Mouse (Mus musculus) lung, embryonic 14.5 days (tissue): ENCODE data around the gene Emg1. TPM values are rescaled to one million over a fixed set of nuclear protein-coding genes. Genes with fewer than 3 reads are reported as not detected.

ENCODE experiments used
- ATAC-seq: fragments of 200-750 bp; cut with Nextera tagmentation; 2 replicates; pipeline ENCODE4 v1.8.0; 2017; ENCODE audit warnings: mild to moderate bottlenecking, moderate TSS enrichment, moderate library complexity; ENCODE audit not compliant: insufficient read depth
- DNase-seq: peaks from one replicate; pipeline ENCODE4 v3.0.0-alpha.2; 2015
- H3K27ac ChIP-seq: fragments of 300-500 bp; sonication (generic); 2 replicates; pipeline ENCODE4 v1.5.1; 2014; ENCODE audit warnings: low read depth, mild to moderate bottlenecking, moderate library complexity
- H3K27me3 ChIP-seq: fragments of 300-500 bp; sonication (generic); 2 replicates; pipeline ENCODE4 v1.6.1; 2014; ENCODE audit warnings: low read length, control low read depth; ENCODE audit not compliant: insufficient read depth
- H3K36me3 ChIP-seq: fragments of 300-500 bp; sonication (generic); 2 replicates; pipeline ENCODE4 v1.6.1; 2014; ENCODE audit warnings: control low read depth; ENCODE audit not compliant: insufficient read depth
- H3K4me1 ChIP-seq: fragments of 300-500 bp; sonication (generic); 2 replicates; pipeline ENCODE4 v1.6.1; 2014; ENCODE audit warnings: antibody characterized with exemption, control low read depth; ENCODE audit not compliant: insufficient read depth
- H3K4me2 ChIP-seq: fragments of 300-500 bp; sonication (generic); 2 replicates; pipeline ENCODE4 v1.6.1; 2014; ENCODE audit warnings: mild to moderate bottlenecking
- H3K4me3 ChIP-seq: fragments of 300-500 bp; sonication (generic); 2 replicates; pipeline ENCODE4 v1.5.1; 2014; ENCODE audit warnings: low read depth, low read length
- H3K9ac ChIP-seq: fragments of 300-500 bp; sonication (generic); 2 replicates; pipeline ENCODE4 v1.6.1; 2014
- H3K9me3 ChIP-seq: fragments of 300-500 bp; sonication (generic); 2 replicates; pipeline ENCODE4 v1.6.1; 2016; ENCODE audit warnings: low read depth, low read length, control low read depth
- CTCF ChIP-seq: IDR thresholded peaks from 2 replicates; pipeline ENCODE4 v1.5.1; 2016; ENCODE audit warnings: antibody characterized with exemption, low read depth
- WGBS: fragments of 180-500 bp; shearing (Covaris S2); extraction: QIAGEN DNeasy Blood & Tissue Kit; methylation state at CpG from one replicate; pipeline ENCODE4 v1.1.7; 2014; 5-methylcytosine and 5-hydroxymethylcytosine counted together
- polyA plus RNA-seq: library from polyadenylated mRNA; unstranded; fragments of >200 nt; fragmentation: Nextera tagmentation; extraction: Ambion mirVana; gene quantifications from 2 replicates; pipeline ENCODE4 v1.2.1, GENCODE M21; 2014

The Emg1 gene
- polyA plus RNA-seq, 1 experiment from 2014 or later = 228 TPM

DNA sequence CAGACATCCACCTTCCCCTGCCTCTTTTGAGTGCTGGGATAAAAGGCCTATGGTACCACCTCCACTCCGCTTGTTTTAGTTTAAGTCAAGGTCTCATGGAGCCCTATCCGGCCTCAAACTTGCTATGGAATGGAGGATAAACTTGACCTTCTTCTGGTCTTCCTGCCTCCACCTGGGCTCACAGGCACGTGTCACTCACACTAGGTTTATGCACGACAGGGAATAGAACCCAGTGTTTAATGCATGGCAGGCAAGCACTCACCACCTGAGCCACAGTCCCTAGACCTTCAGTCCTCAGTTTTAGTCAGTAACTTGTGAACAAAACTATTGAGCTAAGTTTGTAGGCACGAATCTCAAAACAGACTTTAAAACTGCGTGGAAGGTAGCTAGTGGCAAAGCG lies 19.1 kb upstream of the Emg1 start:
- no peak for ATAC-seq
- Histone ChIP-seq H3K4me3 (no peak overlapping the region), H3K9ac (no peak overlapping the region), H3K27ac (no peak overlapping the region), H3K9me3 (no peaks in the 10 kb centered on the region), H3K4me2 (no peak overlapping the region), H3K4me1 (no peaks in the 10 kb centered on the region), H3K36me3 (no peaks in the 10 kb centered on the region), H3K27me3 (no peaks in the 10 kb centered on the region)
- 84% methylated on average over 7 of the region's 7 CpGs for WGBS
- TF ChIP-seq CTCF = no peak
- DNase-seq = no peak

DNA sequence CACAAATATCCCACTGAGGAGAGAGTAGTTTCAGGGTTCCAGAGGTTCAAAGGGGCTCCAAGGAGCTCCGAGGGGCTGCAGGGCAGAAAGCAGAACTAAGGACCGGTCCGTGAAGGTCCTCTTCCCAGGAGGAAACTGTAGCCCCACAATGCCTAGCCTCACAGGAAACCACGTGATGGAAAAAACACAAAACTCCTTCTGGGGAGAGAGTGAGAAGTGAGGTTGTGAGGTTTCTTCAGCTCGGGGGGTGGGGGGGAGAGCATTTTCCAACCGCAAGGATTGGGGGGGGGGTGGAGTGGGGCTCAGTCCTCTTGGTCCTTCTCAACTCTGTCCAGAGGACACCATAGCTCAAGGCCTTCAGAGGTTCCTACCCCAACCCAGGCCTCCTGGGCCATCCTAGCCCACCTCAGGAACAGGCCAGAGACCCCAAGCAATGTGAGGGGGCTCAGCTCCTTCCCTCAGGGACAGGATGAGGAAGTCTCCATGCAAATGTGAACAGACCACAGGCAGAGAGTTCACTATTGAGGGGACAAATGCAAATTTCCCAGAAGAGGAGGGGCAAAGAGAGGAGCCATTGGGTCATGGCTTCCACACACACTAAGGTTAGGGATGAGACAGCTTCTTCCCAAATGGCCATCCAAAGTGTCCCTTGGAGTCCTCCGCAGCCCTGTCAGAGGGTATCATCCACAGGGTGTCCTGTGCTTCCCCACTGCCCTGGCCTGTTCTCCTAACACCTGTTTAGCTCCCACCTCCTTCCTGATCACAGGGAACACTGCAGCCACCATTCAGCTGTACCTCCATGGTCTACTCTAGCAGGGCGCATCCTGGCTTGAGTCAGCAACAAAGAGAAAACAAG lies 18.1 kb upstream of the Emg1 start:
- H3K9ac ChIP-seq = no peak overlapping the region
- no peak overlapping the region for H3K4me2 ChIP-seq
- no peaks in the 10 kb centered on the region for H3K4me1 ChIP-seq
- H3K4me3 ChIP-seq = no peak overlapping the region
- TF ChIP-seq CTCF = no peak
- ATAC-seq (no peak), DNase-seq (no peak)
- H3K27me3 ChIP-seq = no peaks in the 10 kb centered on the region
- H3K9me3 ChIP-seq = no peaks in the 10 kb centered on the region
- WGBS = 74% methylated on average over 8 of the region's 8 CpGs
- no peaks in the 10 kb centered on the region for H3K36me3 ChIP-seq
- H3K27ac ChIP-seq = no peak overlapping the region

DNA sequence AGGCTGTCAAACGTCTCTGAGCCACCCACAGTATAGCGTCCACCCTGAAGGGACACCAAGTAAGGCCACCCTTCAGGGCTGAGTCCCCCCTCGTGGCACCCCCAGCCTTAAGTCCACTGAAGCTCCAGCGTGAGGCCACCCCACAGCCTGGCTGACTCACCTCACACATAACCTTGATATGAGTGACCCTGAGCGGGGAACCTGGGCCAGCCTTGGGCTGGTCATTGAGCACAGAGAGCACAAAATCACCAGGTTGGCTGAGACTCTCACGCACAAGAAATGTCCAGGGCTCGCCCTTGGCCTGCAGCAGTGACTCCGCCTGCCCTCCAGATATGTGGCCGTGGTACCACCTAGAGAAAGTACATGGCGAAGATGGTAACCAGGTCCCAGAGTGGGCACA lies 16.6 kb upstream of the Emg1 start:
- H3K4me1 ChIP-seq = no peaks in the 10 kb centered on the region
- ATAC-seq (no peak), DNase-seq (no peak)
- no peak overlapping the region for H3K4me2 ChIP-seq
- H3K27me3 ChIP-seq = no peaks in the 10 kb centered on the region
- no peaks in the 10 kb centered on the region for H3K36me3 ChIP-seq
- TF ChIP-seq CTCF = no peak
- WGBS = 81% methylated on average over 10 of the region's 10 CpGs
- H3K9ac ChIP-seq = no peak overlapping the region
- no peak overlapping the region for H3K27ac ChIP-seq
- H3K4me3 ChIP-seq = no peak overlapping the region
- no peaks in the 10 kb centered on the region for H3K9me3 ChIP-seq

DNA sequence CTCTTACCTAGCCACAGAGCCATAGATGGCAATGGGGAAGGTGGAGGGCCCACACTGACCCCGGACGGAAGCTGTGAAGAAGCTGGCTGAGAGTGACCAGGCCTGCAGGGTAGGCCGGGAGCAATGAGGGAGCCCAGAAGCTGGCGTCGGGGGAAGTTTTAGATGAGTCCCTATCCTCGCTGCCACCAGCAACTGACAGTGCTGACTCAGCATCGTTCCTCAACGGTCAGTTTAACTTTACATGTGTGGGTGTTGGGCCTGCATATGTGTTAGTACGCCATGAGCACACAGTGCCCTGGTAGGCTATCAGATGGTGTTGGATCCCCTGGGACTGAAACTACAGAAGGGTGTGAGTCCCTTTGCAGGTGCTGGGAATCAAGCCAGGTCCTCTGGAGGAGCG lies 12.5 kb upstream of the Emg1 start:
- 80% methylated on average over 10 of the region's 10 CpGs for WGBS
- no peak for ATAC-seq
- no peak for TF ChIP-seq CTCF

DNA sequence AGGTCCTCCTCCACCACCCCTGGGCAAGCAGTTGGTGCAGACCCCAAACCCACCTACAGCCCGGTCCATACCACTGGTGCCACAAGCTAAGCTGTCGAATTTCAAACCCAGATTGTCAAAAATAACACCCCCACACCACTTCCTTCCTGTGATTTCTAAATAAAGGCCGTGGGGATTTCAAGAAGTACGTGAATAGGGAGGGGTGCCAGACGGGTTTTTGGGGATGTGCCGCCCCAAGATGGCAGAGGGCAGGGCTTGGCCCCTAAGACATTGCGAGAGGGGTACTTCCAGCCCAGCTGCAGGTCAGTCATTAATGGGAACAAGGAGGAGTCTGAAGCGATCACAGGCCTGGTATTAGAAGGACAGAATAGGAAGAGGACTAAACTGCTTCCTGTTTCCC lies 11.6 kb upstream of the Emg1 start:
- no peaks in the 10 kb centered on the region for H3K36me3 ChIP-seq
- no peak overlapping the region for H3K4me2 ChIP-seq
- no peaks in the 10 kb centered on the region for H3K9me3 ChIP-seq
- H3K4me3 ChIP-seq = no peak overlapping the region
- no peak for TF ChIP-seq CTCF
- no peaks in the 10 kb centered on the region for H3K4me1 ChIP-seq
- WGBS = 70% methylated on average over 8 of the region's 8 CpGs
- ATAC-seq = no peak
- H3K27ac ChIP-seq = no peak overlapping the region
- DNase-seq = no peak
- no peak overlapping the region for H3K9ac ChIP-seq
- no peaks in the 10 kb centered on the region for H3K27me3 ChIP-seq

More for the DNA sequence above, 12.5 kb upstream of the Emg1 start:
- Histone ChIP-seq H3K27ac (no peak overlapping the region), H3K36me3 (no peaks in the 10 kb centered on the region), H3K9me3 (no peaks in the 10 kb centered on the region), H3K27me3 (no peaks in the 10 kb centered on the region), H3K4me3 (no peak overlapping the region), H3K4me1 (no peaks in the 10 kb centered on the region), H3K4me2 (no peak overlapping the region), H3K9ac (no peak overlapping the region)
- DNase-seq = no peak

DNA sequence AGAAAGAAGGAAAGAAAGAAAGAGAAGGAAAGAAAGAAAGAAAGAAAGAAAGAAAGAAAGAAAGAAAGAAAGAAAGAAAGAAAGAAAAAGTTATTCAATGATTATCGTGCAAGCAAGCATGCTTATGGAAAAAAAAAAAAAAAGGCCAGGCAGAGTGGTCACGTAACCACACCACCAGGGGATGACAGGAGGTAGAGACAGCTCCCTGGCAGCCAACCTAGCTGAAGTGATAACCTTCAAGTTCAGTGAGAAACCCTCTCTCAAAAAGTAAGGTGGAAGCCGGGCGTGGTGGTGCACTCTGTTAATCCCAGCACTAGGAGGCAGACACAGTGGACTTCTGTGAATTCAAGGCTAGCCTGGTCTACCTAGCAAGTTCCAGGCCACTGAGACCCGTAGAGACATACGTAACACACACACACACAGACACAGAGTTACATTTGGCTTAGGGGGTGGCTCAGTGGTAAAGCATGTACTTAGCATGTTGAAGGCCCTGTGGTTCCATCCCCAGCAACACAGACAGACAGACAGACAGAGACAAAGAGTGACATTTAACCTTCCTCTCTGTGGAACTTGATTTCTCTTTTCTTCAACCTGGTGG lies 11.0 kb upstream of the Emg1 start:
- no peak overlapping the region for H3K4me3 ChIP-seq
- 70% methylated on average over 6 of the region's 6 CpGs for WGBS
- no peaks in the 10 kb centered on the region for H3K9me3 ChIP-seq
- H3K27me3 ChIP-seq = no peaks in the 10 kb centered on the region
- no peak overlapping the region for H3K4me2 ChIP-seq
- no peak overlapping the region for H3K27ac ChIP-seq
- no peaks in the 10 kb centered on the region for H3K4me1 ChIP-seq
- H3K36me3 ChIP-seq = no peaks in the 10 kb centered on the region
- TF ChIP-seq CTCF = no peak
- H3K9ac ChIP-seq = no peak overlapping the region
- DNase-seq (no peak), ATAC-seq (no peak)

DNA sequence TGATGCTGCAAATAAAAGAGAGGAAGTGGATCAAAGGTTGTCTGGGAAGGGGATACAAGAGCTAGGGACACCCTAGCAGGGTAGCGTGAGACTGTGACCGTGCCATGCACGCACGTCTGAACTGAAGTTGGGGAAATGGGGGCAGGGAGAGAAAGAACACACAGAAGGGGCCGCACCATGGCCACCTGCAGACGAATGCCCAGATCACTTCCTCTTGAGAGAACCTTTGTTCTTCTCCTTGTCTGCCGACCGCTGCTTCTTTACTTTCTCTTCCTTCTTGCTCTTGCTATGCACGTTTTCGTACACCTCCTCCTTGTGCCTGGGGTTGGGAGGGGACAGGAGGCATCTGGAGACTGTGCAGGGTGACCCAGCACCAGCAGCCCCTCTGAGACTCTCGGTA lies 8.9 kb upstream of the Emg1 start:
- no peak for ATAC-seq
- no peak for DNase-seq
- TF ChIP-seq CTCF = no peak
- no peaks in the 10 kb centered on the region for H3K4me1 ChIP-seq
- peaks cover 19% of the 10 kb centered on the region for H3K36me3 ChIP-seq
- H3K4me2 ChIP-seq = peak overlapping the region; percentile 56
- WGBS = 54% methylated on average over 11 of the region's 11 CpGs
- H3K4me3 ChIP-seq = peak overlapping the region; percentile 43; the same call in 1 of the 2 replicates
- peak overlapping the region; percentile 46; the same call in 1 of the 2 replicates for H3K27ac ChIP-seq
- no peaks in the 10 kb centered on the region for H3K9me3 ChIP-seq
- no peaks in the 10 kb centered on the region for H3K27me3 ChIP-seq
- H3K9ac ChIP-seq = peak overlapping the region; percentile 57
